Mouse (Mus musculus) kidney, embryonic 15.5 days (tissue): Measurements from ENCODE around the gene Hoxb1. TPM values are rescaled to one million over a fixed set of nuclear protein-coding genes. Genes with fewer than 3 reads are reported as not detected.
A peak's percentile ranks its signal among the peaks of the same experiment; 100 is the strongest.

Source experiments
- ATAC-seq: fragments of 200-750 bp; cut with Nextera tagmentation; replicated peaks from 2 replicates; pipeline ENCODE4 v1.8.0; 2017; ENCODE audit warnings: moderate TSS enrichment; ENCODE audit not compliant: low FRiP score
- H3K27ac ChIP-seq: fragments of 300-500 bp; sonication (generic); 2 replicates; pipeline ENCODE4 v1.5.1; 2015; ENCODE audit warnings: mild to moderate bottlenecking, inconsistent platforms
- H3K27me3 ChIP-seq: fragments of 300-500 bp; sonication (generic); 2 replicates; pipeline ENCODE4 v1.6.1; 2015; ENCODE audit warnings: inconsistent platforms
- H3K36me3 ChIP-seq: fragments of 300-500 bp; sonication (generic); 2 replicates; pipeline ENCODE4 v1.6.1; 2015; ENCODE audit warnings: inconsistent platforms
- H3K4me1 ChIP-seq: fragments of 300-500 bp; sonication (generic); 2 replicates; pipeline ENCODE4 v1.6.1; 2015; ENCODE audit warnings: inconsistent platforms
- H3K4me2 ChIP-seq: fragments of 300-500 bp; sonication (generic); 2 replicates; pipeline ENCODE4 v1.6.1; 2015; ENCODE audit warnings: moderate library complexity, mild to moderate bottlenecking, inconsistent platforms
- H3K4me3 ChIP-seq: fragments of 300-500 bp; sonication (generic); replicated peaks from 2 replicates; pipeline ENCODE4 v1.5.1; 2015; ENCODE audit warnings: mild to moderate bottlenecking, inconsistent platforms
- H3K9ac ChIP-seq: fragments of 300-500 bp; sonication (generic); 2 replicates; pipeline ENCODE4 v1.6.1; 2015; ENCODE audit warnings: mild to moderate bottlenecking, inconsistent platforms
- H3K9me3 ChIP-seq: fragments of 300-500 bp; sonication (generic); replicated peaks from 2 replicates; pipeline ENCODE4 v1.6.1; 2016; ENCODE audit warnings: inconsistent platforms
- WGBS: fragments of 180-500 bp; shearing (Covaris S2); methylation state at CpG from one replicate; pipeline ENCODE4 v1.1.7; 2015; ENCODE audit warnings: mixed read lengths; 5-methylcytosine and 5-hydroxymethylcytosine counted together
- polyA plus RNA-seq: library from polyadenylated mRNA; unstranded; fragments of >200 nt; fragmentation: Nextera tagmentation; extraction: Ambion mirVana; gene quantifications from 2 replicates; pipeline ENCODE4 v1.2.1, GENCODE M21; 2015

Gene Hoxb1
- polyA plus RNA-seq, 1 experiment from 2014 or later = 0.35 TPM

DNA sequence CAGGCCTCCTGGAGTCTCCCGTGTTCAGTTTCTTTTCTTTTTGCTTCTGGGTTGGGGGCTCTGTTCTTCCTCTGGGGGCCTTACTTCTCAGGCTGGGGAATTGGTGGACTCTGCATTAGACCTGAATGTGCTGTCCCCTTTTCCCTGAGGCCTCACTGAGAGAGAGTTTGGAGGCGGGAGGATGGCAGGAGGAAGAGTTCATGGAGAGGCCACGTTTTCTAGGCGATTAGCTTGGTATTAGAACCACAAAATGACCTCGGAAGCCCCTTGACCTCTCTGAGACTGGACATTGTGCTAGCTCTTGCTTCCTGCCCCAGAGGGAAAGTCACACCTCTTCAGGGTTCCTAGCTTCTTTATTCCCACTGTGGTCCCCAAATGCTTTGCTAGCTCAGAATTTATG is 41.4 kb upstream of the Hoxb1 start:
- Histone ChIP-seq H3K4me2 (peak overlapping the region; percentile 90), H3K9ac (peak overlapping the region; percentile 72), H3K9me3 (no peaks in the 10 kb centered on the region), H3K27ac (peak overlapping the region; percentile 100), H3K27me3 (no peaks in the 10 kb centered on the region), H3K36me3 (peaks cover 15% of the 10 kb centered on the region), H3K4me3 (peak overlapping the region; percentile 80), H3K4me1 (peaks cover 95% of the 10 kb centered on the region)
- ATAC-seq = no peak
- 10% methylated on average over 5 of the region's 5 CpGs for WGBS

DNA sequence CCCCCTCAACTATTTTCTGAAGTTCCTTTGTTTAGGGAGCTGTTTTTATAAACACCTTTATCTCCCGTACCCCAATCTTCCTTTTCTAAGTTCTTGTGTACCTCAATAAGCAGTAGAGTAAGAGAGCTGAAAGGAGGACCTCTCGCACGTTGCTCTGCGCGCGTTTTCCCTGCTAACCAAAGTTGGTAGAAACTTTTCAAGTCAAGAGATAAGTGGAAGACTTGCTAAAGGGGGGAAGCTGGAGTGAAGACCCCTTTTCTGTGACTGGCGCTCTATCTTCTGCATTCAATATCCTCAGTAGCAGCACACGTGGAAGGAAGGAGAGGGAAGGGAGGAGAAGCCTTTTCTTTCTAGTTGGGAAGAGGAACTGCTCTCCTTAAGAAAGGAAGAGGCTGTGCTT is 40.6 kb upstream of the Hoxb1 start:
- Histone ChIP-seq H3K4me2 (peak overlapping the region; percentile 90), H3K27me3 (no peaks in the 10 kb centered on the region), H3K4me1 (peaks cover 98% of the 10 kb centered on the region), H3K36me3 (peaks cover 17% of the 10 kb centered on the region), H3K9me3 (no peaks in the 10 kb centered on the region), H3K27ac (peak overlapping the region; percentile 100), H3K4me3 (peak overlapping the region; percentile 80), H3K9ac (peak overlapping the region; percentile 55)
- no peak for ATAC-seq
- 20% methylated on average over 8 of the region's 8 CpGs for WGBS

- 0 out of 2 replicates have a peak, but pooled peaks have one; percentile 29 for ATAC-seq
- Histone ChIP-seq H3K27ac (peak overlapping the region; percentile 100), H3K9me3 (no peaks in the 10 kb centered on the region), H3K9ac (peak overlapping the region; percentile 55), H3K4me2 (peak overlapping the region; percentile 90), H3K4me1 (peaks cover 99% of the 10 kb centered on the region), H3K4me3 (peak overlapping the region; percentile 80), H3K27me3 (no peaks in the 10 kb centered on the region), H3K36me3 (peaks cover 22% of the 10 kb centered on the region)
- WGBS = 14% methylated on average over 22 of the region's 22 CpGs
These were observed 39.8 kb upstream of the Hoxb1 start for GRCm38 (mm10) chr11:96325747-96326212.

GRCm38 (mm10) chr11:96326705-96327104 is 38.8 kb upstream of the Hoxb1 start:
- 26% methylated on average over 12 of the region's 12 CpGs for WGBS
- ATAC-seq = no peak
- H3K9me3 ChIP-seq = no peaks in the 10 kb centered on the region
- peaks cover 23% of the 10 kb centered on the region for H3K36me3 ChIP-seq
- peak overlapping the region; percentile 100 for H3K27ac ChIP-seq
- H3K9ac ChIP-seq = peak overlapping the region; percentile 55
- H3K27me3 ChIP-seq = no peaks in the 10 kb centered on the region
- peak overlapping the region; percentile 80 for H3K4me3 ChIP-seq
- H3K4me1 ChIP-seq = peaks cover 99% of the 10 kb centered on the region
- H3K4me2 ChIP-seq = peak overlapping the region; percentile 90

DNA sequence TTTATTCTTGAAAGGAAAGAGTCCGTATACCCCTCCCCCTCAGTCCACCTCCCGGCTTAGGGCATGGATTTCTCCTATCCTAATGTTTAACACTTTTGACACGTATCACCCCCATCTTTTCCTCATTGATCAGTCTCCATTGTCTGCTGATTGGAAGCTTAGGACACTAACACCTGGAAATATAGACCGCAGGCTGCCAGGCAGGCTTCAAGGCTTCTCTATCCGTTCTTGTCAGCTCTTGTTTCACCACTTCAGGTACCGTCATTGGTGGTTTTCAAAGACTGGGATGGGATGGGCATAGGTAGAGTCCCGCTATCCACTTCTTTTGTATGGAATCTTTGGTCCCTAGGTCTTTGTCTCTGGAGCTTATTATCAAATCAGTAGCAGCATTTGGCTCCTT is 38.4 kb upstream of the Hoxb1 start:
- peaks cover 99% of the 10 kb centered on the region for H3K4me1 ChIP-seq
- H3K9ac ChIP-seq = peak overlapping the region; percentile 55
- peak overlapping the region; percentile 100 for H3K27ac ChIP-seq
- H3K4me3 ChIP-seq = peak overlapping the region; percentile 80
- no peaks in the 10 kb centered on the region for H3K27me3 ChIP-seq
- peak overlapping the region; percentile 90 for H3K4me2 ChIP-seq
- no peaks in the 10 kb centered on the region for H3K9me3 ChIP-seq
- 32% methylated on average over 7 of the region's 7 CpGs for WGBS
- no peak for ATAC-seq
- peaks cover 23% of the 10 kb centered on the region for H3K36me3 ChIP-seq

- no peak for ATAC-seq
- H3K9ac ChIP-seq = peak overlapping the region; percentile 55
- peak overlapping the region; percentile 90 for H3K4me2 ChIP-seq
- H3K4me3 ChIP-seq = peak overlapping the region; percentile 80
- H3K27ac ChIP-seq = peak overlapping the region; percentile 100
- H3K9me3 ChIP-seq = no peaks in the 10 kb centered on the region
- H3K4me1 ChIP-seq = peaks cover 99% of the 10 kb centered on the region
- peaks cover 23% of the 10 kb centered on the region for H3K36me3 ChIP-seq
- H3K27me3 ChIP-seq = no peaks in the 10 kb centered on the region
- 30% methylated on average over 5 of the region's 5 CpGs for WGBS
These were observed 37.8 kb upstream of the Hoxb1 start for GRCm38 (mm10) chr11:96327750-96328149.

GRCm38 (mm10) chr11:96328605-96329004 is 36.9 kb upstream of the Hoxb1 start:
- H3K27ac ChIP-seq = peak overlapping the region; percentile 100
- no peaks in the 10 kb centered on the region for H3K27me3 ChIP-seq
- ATAC-seq = no peak
- no peaks in the 10 kb centered on the region for H3K9me3 ChIP-seq
- peak overlapping the region; percentile 90 for H3K4me2 ChIP-seq
- 9% methylated on average over 8 of the region's 8 CpGs for WGBS
- peaks cover 26% of the 10 kb centered on the region for H3K36me3 ChIP-seq
- peak overlapping the region; percentile 55; the same call in 1 of the 2 replicates for H3K9ac ChIP-seq
- peak overlapping the region; percentile 80 for H3K4me3 ChIP-seq
- H3K4me1 ChIP-seq = peaks cover 99% of the 10 kb centered on the region

DNA sequence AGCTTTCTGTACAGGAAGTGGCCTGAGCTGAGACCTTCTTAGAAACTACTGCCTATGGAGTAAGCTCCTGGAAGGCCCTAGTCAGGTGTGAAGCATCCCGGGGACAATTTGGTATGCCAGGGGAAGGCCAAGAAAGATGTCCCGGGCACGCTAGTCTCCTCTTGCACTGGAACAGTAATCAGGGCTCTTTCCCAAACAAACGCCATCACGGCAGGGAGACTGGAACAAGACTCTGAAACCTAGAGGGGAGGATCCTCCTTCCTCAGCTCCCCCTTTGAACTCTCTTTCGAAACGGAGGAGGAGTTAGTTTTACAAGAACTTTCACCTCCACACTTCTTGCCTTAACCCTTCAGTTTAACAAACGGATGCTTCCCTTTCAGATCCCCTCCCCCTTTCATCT is 33.4 kb upstream of the Hoxb1 start:
- ATAC-seq = no peak; the same call in 1 of the 2 replicates
- peak overlapping the region; percentile 90 for H3K4me2 ChIP-seq
- no peaks in the 10 kb centered on the region for H3K9me3 ChIP-seq
- H3K36me3 ChIP-seq = peaks cover 27% of the 10 kb centered on the region
- H3K4me1 ChIP-seq = peaks cover 100% of the 10 kb centered on the region
- 6% methylated on average over 8 of the region's 8 CpGs for WGBS
- H3K4me3 ChIP-seq = peak overlapping the region; percentile 41
- H3K27ac ChIP-seq = peak overlapping the region; percentile 100
- no peaks in the 10 kb centered on the region for H3K27me3 ChIP-seq
- H3K9ac ChIP-seq = peak overlapping the region; percentile 55

DNA sequence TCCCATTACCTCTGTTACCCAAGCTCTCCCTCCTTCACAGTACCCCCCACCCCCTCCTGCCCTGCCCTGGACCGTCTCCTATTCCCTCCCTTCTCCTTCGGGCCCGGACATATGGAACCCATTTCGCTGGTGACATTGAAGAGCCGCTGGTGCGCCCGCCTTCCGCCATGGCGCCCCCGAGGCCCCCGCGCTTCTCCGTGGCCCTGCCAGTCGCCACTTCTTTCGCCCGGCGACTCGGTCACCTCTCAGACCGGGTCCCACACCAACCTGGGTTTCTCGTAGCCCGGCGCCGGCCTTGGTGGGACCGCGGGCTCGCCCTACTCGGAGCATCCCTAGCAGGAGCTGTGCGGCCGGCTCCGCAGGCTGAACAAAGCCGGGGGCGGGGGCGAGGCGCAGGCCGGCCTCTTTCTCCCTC is 32.9 kb upstream of the Hoxb1 start:
- Histone ChIP-seq H3K4me2 (peak overlapping the region; percentile 90), H3K4me3 (peak overlapping the region; percentile 41), H3K27me3 (no peaks in the 10 kb centered on the region), H3K4me1 (peaks cover 100% of the 10 kb centered on the region), H3K9me3 (no peaks in the 10 kb centered on the region), H3K36me3 (peaks cover 31% of the 10 kb centered on the region), H3K27ac (peak overlapping the region; percentile 100), H3K9ac (peak overlapping the region; percentile 55)
- WGBS = 10% methylated on average over 34 of the region's 35 CpGs
- ATAC-seq = no peak; the same call in 1 of the 2 replicates

DNA sequence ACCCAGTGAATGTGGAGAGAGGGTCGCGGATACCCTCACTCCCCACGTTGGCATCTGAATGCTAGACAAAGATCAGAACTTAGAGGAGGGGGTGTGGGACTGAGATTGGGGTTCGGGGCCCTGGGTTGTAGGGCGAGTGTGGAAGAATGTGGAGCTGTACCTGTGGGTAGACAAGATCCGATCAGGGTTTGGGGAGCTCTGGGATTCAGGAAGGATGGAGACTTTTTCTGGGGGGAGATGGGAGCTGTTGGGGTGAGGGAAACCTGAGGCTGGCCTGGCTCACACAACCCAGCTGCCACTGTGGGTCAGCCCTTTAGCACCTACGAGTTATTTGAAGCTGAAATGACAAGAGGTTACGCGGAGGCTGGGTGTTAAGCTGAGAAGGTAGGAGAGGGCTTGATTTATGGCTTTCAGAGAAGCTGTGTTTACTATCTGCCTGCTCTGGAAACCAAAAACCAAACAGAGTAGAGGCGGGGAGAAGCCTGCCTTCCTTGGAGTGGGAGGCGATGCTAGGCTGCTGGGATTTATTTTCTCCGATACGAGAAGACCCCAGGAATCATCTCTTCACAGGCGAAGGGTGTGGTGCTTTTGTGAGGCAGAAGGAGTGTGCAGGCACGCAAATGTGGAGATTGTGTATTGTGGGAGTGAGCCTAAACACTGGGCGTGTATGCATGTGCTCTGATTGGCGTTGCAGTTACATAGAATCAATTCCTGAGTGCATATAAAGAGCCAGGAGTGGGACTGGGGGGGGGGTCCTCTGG is 32.1 kb upstream of the Hoxb1 start:
- Histone ChIP-seq H3K4me3 (peak overlapping the region; percentile 41), H3K9ac (peak overlapping the region; percentile 55), H3K4me2 (peak overlapping the region; percentile 90), H3K36me3 (peaks cover 39% of the 10 kb centered on the region), H3K4me1 (peaks cover 100% of the 10 kb centered on the region), H3K27me3 (no peaks in the 10 kb centered on the region), H3K27ac (peak overlapping the region; percentile 100), H3K9me3 (no peaks in the 10 kb centered on the region)
- WGBS = 11% methylated on average over 17 of the region's 17 CpGs
- ATAC-seq = peak; percentile 70

DNA sequence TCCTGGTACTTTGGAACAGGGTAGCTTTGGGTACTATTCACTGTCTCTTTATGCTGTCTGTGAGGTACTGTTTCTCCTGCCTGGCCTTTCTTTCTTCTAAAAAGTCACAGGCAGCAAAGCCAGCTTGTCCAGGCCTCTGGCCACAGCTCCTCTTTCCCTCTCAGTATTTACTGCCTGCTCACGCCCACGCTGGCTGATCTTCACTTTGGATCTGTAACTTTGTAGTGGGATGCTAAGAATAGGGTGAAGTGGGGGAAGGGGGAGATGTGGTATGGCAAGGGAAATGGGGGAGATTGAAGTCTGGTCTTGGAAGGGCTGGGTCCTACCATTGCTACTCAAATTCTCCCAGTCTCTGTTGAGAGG is 31.6 kb upstream of the Hoxb1 start:
- Histone ChIP-seq H3K36me3 (peaks cover 41% of the 10 kb centered on the region), H3K9me3 (no peaks in the 10 kb centered on the region), H3K4me3 (peak overlapping the region; percentile 41), H3K4me2 (peak overlapping the region; percentile 90), H3K4me1 (peaks cover 100% of the 10 kb centered on the region), H3K27ac (peak overlapping the region; percentile 100), H3K9ac (peak overlapping the region; percentile 55), H3K27me3 (no peaks in the 10 kb centered on the region)
- no peak for ATAC-seq
- WGBS = 10% methylated on average over 2 of the region's 2 CpGs

DNA sequence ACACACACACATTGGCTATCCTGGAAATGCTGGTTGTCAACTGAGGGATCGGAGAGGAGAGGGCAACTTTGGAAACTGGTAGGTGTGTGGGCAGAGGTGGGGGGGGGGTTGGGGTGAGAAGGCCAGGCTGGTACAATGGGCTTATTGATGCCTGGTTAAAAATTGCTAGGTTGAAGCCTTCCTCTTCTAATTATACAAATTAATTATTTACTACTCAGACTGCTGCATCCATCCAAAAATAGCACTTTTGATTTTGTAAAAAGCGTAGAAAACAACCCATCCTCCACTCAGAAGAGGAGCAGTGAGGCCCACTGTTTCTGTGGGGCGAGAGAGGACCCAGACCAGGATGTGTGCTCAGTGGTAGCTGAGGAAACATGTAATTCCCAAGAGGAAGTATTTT is 30.6 kb upstream of the Hoxb1 start:
- H3K9ac ChIP-seq = no peak overlapping the region
- H3K4me2 ChIP-seq = peak overlapping the region; percentile 90
- no peak overlapping the region; the same call in 1 of the 2 replicates for H3K4me3 ChIP-seq
- 26% methylated on average over 3 of the region's 3 CpGs for WGBS
- H3K27me3 ChIP-seq = no peaks in the 10 kb centered on the region
- H3K27ac ChIP-seq = peak overlapping the region; percentile 100
- H3K36me3 ChIP-seq = peaks cover 44% of the 10 kb centered on the region
- H3K9me3 ChIP-seq = no peaks in the 10 kb centered on the region
- H3K4me1 ChIP-seq = peaks cover 100% of the 10 kb centered on the region
- peak; percentile 30 for ATAC-seq
